Mouse (Mus musculus): ENCODE results near the gene Rft1. TPM values are rescaled to one million over a fixed set of nuclear protein-coding genes. Genes with fewer than 3 reads are reported as not detected.

The Rft1 gene
- total and polyA plus RNA-seq, 3 experiments = 9.1 to 11.3 TPM; not detected in 1

- Histone ChIP-seq H3K4me3 (ENCODE audit: control insufficient read depth in 1 of 2, insufficient read depth in 1 of 2, low read depth in 2 of 2, low read length in 2 of 2) (no peak overlapping the region), H3K27ac (ENCODE audit: control insufficient read depth, low read depth, low read length) (no peak overlapping the region), H3K9me3 (replicated peaks; ENCODE audit: insufficient read depth, low read length) (no peaks in the 10 kb centered on the region), H3K79me2 (ENCODE audit: control insufficient read depth, insufficient read depth, low read length, poor library complexity) (no peaks in the 10 kb centered on the region; the same call in 1 of the 2 replicates), H3K27me3 (ENCODE audit: control insufficient read depth in 1 of 2, insufficient read depth in 2 of 2, low read length in 2 of 2) (no peaks in the 10 kb centered on the region), H3K36me3 (ENCODE audit: control insufficient read depth in 1 of 2, insufficient read depth in 2 of 2, low read length in 2 of 2) (peaks cover 2 to 3% of the 10 kb centered on the region in 2 experiments; a peak in 3 of 4 replicates), H3K4me1 (ENCODE audit: control insufficient read depth in 1 of 2, insufficient read depth in 2 of 2, low read length in 2 of 2) (peaks cover 2 to 6% of the 10 kb centered on the region in 2 experiments; a peak in 3 of 4 replicates), H3K9ac (ENCODE audit: control insufficient read depth, low read depth, low read length, poor library complexity, severe bottlenecking) (no peak overlapping the region)
- DNase-seq (ENCODE audit: low read depth, low spot score) = peak; percentile 79
- TF ChIP-seq CTCF (IDR thresholded peaks at IDR 0.05 in 2 of 3, conservative IDR thresholded peaks at IDR 0.05 in 1 of 3; ENCODE audit: control insufficient read depth in 1 of 3, insufficient read depth in 1 of 3, low read depth in 2 of 3, low read length in 3 of 3, poor library complexity in 1 of 3, severe bottlenecking in 1 of 3) (peak; percentile 90 to 98 (median 94)), BHLHE40 (IDR thresholded peaks at IDR 0.05; ENCODE audit: borderline replicate concordance, low read depth, low read length) (0 out of 2 replicates have a peak, but pooled peaks have one; percentile 12), RAD21 (IDR thresholded peaks at IDR 0.05; ENCODE audit: low read depth, low read length) (peak; percentile 29), UBTF (IDR thresholded peaks at IDR 0.05; ENCODE audit: borderline replicate concordance, insufficient read depth, low read depth, low read length) (no peak), USF1 (IDR thresholded peaks at IDR 0.05; ENCODE audit: low read depth, low read length) (peak; percentile 93), E2F4 (IDR thresholded peaks at IDR 0.05; ENCODE audit: borderline replicate concordance, low read depth, low read length) (no peak), USF2 (IDR thresholded peaks at IDR 0.05; ENCODE audit: borderline replicate concordance in 1 of 2, insufficient read depth in 1 of 2, low read depth in 1 of 2, low read length in 2 of 2) (0 out of 4 replicates have a peak, but pooled peaks of 1 of the 2 experiments have one; percentile 58), ZNF384 (IDR thresholded peaks at IDR 0.05; ENCODE audit: low read depth, low read length) (no peak), KAT2A (conservative IDR thresholded peaks at IDR 0.05; ENCODE audit: low read depth, low read length) (no peak), HCFC1 (IDR thresholded peaks at IDR 0.05; ENCODE audit: low read depth, low read length) (no peak), EP300 (IDR thresholded peaks at IDR 0.05; ENCODE audit: low read depth in 1 of 2, low read length in 2 of 2) (no peak), MYC (IDR thresholded peaks at IDR 0.05; ENCODE audit: low read depth, low read length) (peak; percentile 99), RCOR1 (IDR thresholded peaks at IDR 0.05; ENCODE audit: low read depth, low read length) (no peak), ELF1 (IDR thresholded peaks at IDR 0.05; ENCODE audit: low read depth, low read length) (no peak), POLR2AphosphoS5 (IDR thresholded peaks at IDR 0.05; ENCODE audit: borderline replicate concordance, low read depth, low read length) (no peak), TBP (IDR thresholded peaks at IDR 0.05; ENCODE audit: low read depth, low read length) (no peak), SMC3 (IDR thresholded peaks at IDR 0.05; ENCODE audit: low read depth, low read length) (peak; percentile 76), MAZ (IDR thresholded peaks at IDR 0.05; ENCODE audit: low read depth, low read length) (no peak), ETS1 (IDR thresholded peaks at IDR 0.05; ENCODE audit: low read depth, low read length) (no peak), MEF2A (IDR thresholded peaks at IDR 0.05; ENCODE audit: extremely low read depth, insufficient replicate concordance, low read depth, low read length, poor library complexity, severe bottlenecking) (no peak), POLR2AphosphoS2 (IDR thresholded peaks at IDR 0.05; ENCODE audit: low read length) (no peak), NELFE (IDR thresholded peaks at IDR 0.05; ENCODE audit: low read depth, low read length) (no peak), NRF1 (IDR thresholded peaks at IDR 0.05; ENCODE audit: insufficient read depth, low read depth, low read length, poor library complexity, severe bottlenecking) (no peak), JUND (IDR thresholded peaks at IDR 0.05; ENCODE audit: low read depth, low read length) (no peak), MYB (IDR thresholded peaks at IDR 0.05; ENCODE audit: low read depth, low read length) (no peak), CHD2 (IDR thresholded peaks at IDR 0.05; ENCODE audit: low read length) (no peak), ZKSCAN1 (IDR thresholded peaks at IDR 0.05; ENCODE audit: low read depth, low read length) (no peak), POLR2A (IDR thresholded peaks at IDR 0.05; ENCODE audit: control insufficient read depth in 1 of 2, insufficient read depth in 1 of 2, low read depth in 1 of 2, low read length in 2 of 2, poor library complexity in 1 of 2) (no peak), ZC3H11A (IDR thresholded peaks at IDR 0.05; ENCODE audit: low read depth, low read length) (peak; percentile 16; the same call in 1 of the 2 replicates), TAL1 (IDR thresholded peaks at IDR 0.05; ENCODE audit: low read length) (no peak), MXI1 (IDR thresholded peaks at IDR 0.05; ENCODE audit: low read depth, low read length) (peak; percentile 93), ZMIZ1 (IDR thresholded peaks at IDR 0.05; ENCODE audit: low read depth, low read length) (no peak), GABPA (IDR thresholded peaks at IDR 0.05; ENCODE audit: low read depth, low read length) (no peak), MAX (IDR thresholded peaks at IDR 0.05; ENCODE audit: low read length) (peak; percentile 98), SIN3A (IDR thresholded peaks at IDR 0.05; ENCODE audit: low read length) (peak; percentile 55; the same call in 1 of the 2 replicates), CHD1 (IDR thresholded peaks at IDR 0.05; ENCODE audit: low read depth, low read length) (no peak), MAFK (IDR thresholded peaks at IDR 0.05; ENCODE audit: borderline replicate concordance, low read depth, low read length) (no peak), GATA1 (IDR thresholded peaks at IDR 0.05; ENCODE audit: low read depth, low read length) (no peak)
Measured at GRCm38 (mm10) chr14:30612523-30612922, 41.6 kb upstream of the Rft1 start.
